In genomic region chrX:108834090-108834774, GRCm38 (mm10) we compare ENCODE assay signal across 8 mouse cellular contexts. TPM values are rescaled to one million over a fixed set of nuclear protein-coding genes. Genes with fewer than 3 reads are reported as not detected.
DNase-seq lines count a peak whose midpoint lies in the region; ATAC-seq and TF ChIP-seq lines count a peak whose summit lies in the region.

Gene Brwd3 (minus strand): TSS chrX:108834372.

- H3K27me3 ChIP-seq in ES-Bruce4 (ENCODE audit: control insufficient read depth, insufficient read depth, low read length, poor library complexity, severe bottlenecking) = no peaks in the 10 kb centered on the region
- no peaks in the 10 kb centered on the region for H3K27me3 ChIP-seq in forebrain, embryonic 13.5 days
- H3K27me3 ChIP-seq in neural tube, embryonic 15.5 days (replicated peaks) = no peaks in the 10 kb centered on the region

- peak within 1 kb of the TSS; percentile 88 for H3K4me3 ChIP-seq in ES-Bruce4 (ENCODE audit: low read depth, low read length)
- H3K4me3 ChIP-seq in forebrain, embryonic 13.5 days = peak within 1 kb of the TSS; percentile 56
- peak within 1 kb of the TSS; percentile 56 for H3K4me3 ChIP-seq in neural tube, embryonic 15.5 days (replicated peaks)

- peak; percentile 97 for ATAC-seq in cerebellum, adult (ENCODE audit: insufficient number of reproducible peaks, low FRiP score, low TSS enrichment)
- peak; percentile 95 for ATAC-seq in forebrain, embryonic 13.5 days
- peak; percentile 94 for ATAC-seq in neural tube, embryonic 15.5 days (ENCODE audit: low FRiP score)

- intact Hi-C loops in heart, postnatal 14 days (cut with DNase I) = loop anchor here (5.0 kb wide), 1 partner anchor 178 kb away; the partner anchor contains the start of gene Hmgn5

- H3K4me1 ChIP-seq in ES-Bruce4 (ENCODE audit: control insufficient read depth, insufficient read depth, low read length) = no peaks in the 10 kb centered on the region
- no peaks in the 10 kb centered on the region for H3K4me1 ChIP-seq in forebrain, embryonic 13.5 days
- H3K4me1 ChIP-seq in neural tube, embryonic 15.5 days = no peaks in the 10 kb centered on the region

- peak within 1 kb of the TSS; percentile 56 for H3K4me2 ChIP-seq in forebrain, embryonic 13.5 days
- H3K4me2 ChIP-seq in neural tube, embryonic 15.5 days = peak within 1 kb of the TSS; percentile 54

- peak; percentile 82 for DNase-seq in heart, postnatal 14 days
- DNase-seq in layer of hippocampus, adult 11-12 months (ENCODE audit: low spot score) = peak; percentile 86
- DNase-seq in lung, adult 18-20 months = peak; percentile 90 to 92
- DNase-seq in testis, postnatal 14 days (ENCODE audit: low spot score) = peak; percentile 86

- peak within 1 kb of the TSS; percentile 76 for H3K27ac ChIP-seq in ES-Bruce4 (ENCODE audit: insufficient read depth, low read length)
- peak within 1 kb of the TSS; percentile 82 for H3K27ac ChIP-seq in forebrain, embryonic 13.5 days
- peak within 1 kb of the TSS; percentile 84 for H3K27ac ChIP-seq in neural tube, embryonic 15.5 days (replicated peaks)

- H3K9ac ChIP-seq in ES-Bruce4 (ENCODE audit: low read depth, poor library complexity, severe bottlenecking) = peak within 1 kb of the TSS; percentile 79
- H3K9ac ChIP-seq in forebrain, embryonic 13.5 days = peak within 1 kb of the TSS; percentile 73
- H3K9ac ChIP-seq in neural tube, embryonic 15.5 days (replicated peaks) = peak within 1 kb of the TSS; percentile 60

- 17% methylated on average over 34 of the region's 39 CpGs for whole genome bisulfite sequencing in forebrain, embryonic 13.5 days
- WGBS in neural tube, embryonic 15.5 days = 16% methylated on average over 34 of the region's 39 CpGs

- H3K9me3 ChIP-seq in ES-Bruce4 (replicated peaks; ENCODE audit: control insufficient read depth, insufficient read depth, low read length, poor library complexity, severe bottlenecking) = no peaks in the 10 kb centered on the region
- no peaks in the 10 kb centered on the region for H3K9me3 ChIP-seq in forebrain, embryonic 13.5 days (replicated peaks)
- no peaks in the 10 kb centered on the region for H3K9me3 ChIP-seq in neural tube, embryonic 15.5 days (replicated peaks)

- H3K36me3 ChIP-seq in ES-Bruce4 (ENCODE audit: control insufficient read depth, insufficient read depth, low read length, poor library complexity, severe bottlenecking) = no peaks in the 10 kb centered on the region
- H3K36me3 ChIP-seq in forebrain, embryonic 13.5 days (ENCODE audit: poor library complexity, severe bottlenecking) = no peaks in the 10 kb centered on the region
- H3K36me3 ChIP-seq in neural tube, embryonic 15.5 days = no peaks in the 10 kb centered on the region

- no peak for TF ChIP-seq EP300 in ES-Bruce4 (IDR thresholded peaks at IDR 0.05; ENCODE audit: insufficient read depth, low read depth, low read length)

- TF ChIP-seq CTCF in ES-Bruce4 (IDR thresholded peaks at IDR 0.05; ENCODE audit: low read depth, low read length) = no peak

- peak; percentile 27 for TF ChIP-seq POLR2A in ES-Bruce4 (IDR thresholded peaks at IDR 0.05; ENCODE audit: insufficient read depth, low read length)

RNA-seq across cellular contexts. Expression of gene Brwd3, which starts in this region (rescaled TPM):
- polyA plus RNA-seq in ES-Bruce4 (2011; ENCODE audit: insufficient read depth, insufficient read length, low read depth, missing spikeins) = 40.1 and 45.0 TPM in 2 replicates
- polyA plus RNA-seq in forebrain, embryonic 13.5 days (2015; fragmentation: Nextera tagmentation; extraction: Ambion mirVana) = 4.0 and 5.2 TPM in 2 replicates
- 1 to 10 TPM; 8.8 to 9.4 TPM for total RNA-seq in heart, postnatal 14 days (2021)
- 2.1 and 2.4 TPM in 2 replicates for polyA plus RNA-seq in neural tube, embryonic 15.5 days (2015; fragmentation: Nextera tagmentation; extraction: Ambion mirVana)

Comparison
In these comparisons a context has a peak if more than half of its experiments do, and no peak if none do; other contexts are left out.
1. Peak in every context shown above with its lines: DNase-seq, ATAC-seq, H3K4me3 ChIP-seq and H3K27ac ChIP-seq.